Mouse (Mus musculus) spleen, postnatal 4 days (tissue): ENCODE results near the gene Ephx1.
A peak's percentile ranks its signal among the peaks of the same experiment; 100 is the strongest.
"Not testable (repeated sequence)": the region's sequence is repeated elsewhere in the genome, so short reads cannot be mapped to it uniquely, and the experiment has no call there.

Experiments
- DNase-seq, 2 experiments: peaks; one replicate each; pipeline ENCODE4 v3.0.0; 2022; ENCODE audit warnings: low spot score in 2 of 2

Gene Ephx1

GRCm38 (mm10) chr1:181013446-181013845, 7.3 kb downstream of the Ephx1 start:
- no peak for DNase-seq

DNA sequence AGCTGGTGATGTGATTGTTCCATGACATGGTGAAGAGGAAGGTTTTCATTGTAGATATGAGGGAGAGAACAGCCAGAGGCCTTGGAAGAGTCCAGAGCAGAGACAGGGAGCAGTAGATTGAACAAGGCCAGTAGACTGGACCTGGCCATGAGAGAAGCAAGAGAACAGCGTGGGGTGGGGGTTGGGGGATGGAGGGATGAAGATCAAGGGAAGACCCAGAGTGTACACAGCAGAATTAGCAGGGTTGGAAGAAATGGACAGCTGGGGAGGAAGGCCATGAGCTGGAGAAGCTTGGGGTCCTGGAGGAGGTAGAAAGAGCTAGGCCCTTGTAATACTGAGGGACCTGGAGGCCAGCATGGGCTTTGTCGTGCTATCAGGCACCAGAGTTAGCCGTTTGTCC, 8.3 kb downstream of the Ephx1 start:
- peak in 1 of 2 experiments; percentile 48 for DNase-seq

DNA sequence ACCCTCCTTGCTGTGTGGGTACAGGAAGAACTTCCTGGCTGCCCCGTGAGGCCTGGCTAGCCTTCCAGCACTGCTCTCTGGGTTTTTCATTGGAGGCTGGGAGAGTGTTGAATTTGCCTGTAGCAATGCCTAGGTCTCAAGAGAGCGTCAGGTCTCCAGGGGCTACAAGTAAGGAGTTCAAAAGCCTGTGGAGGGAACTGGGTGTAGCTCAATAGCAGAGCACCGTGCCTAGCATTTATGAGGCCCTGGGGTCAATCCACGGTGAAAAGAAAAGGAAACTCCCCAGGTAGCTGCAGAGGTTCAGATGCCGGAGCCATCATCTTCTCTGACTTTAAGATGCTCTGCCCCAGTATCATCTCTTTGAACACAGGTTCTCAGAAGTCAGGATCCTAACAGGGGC, 9.1 kb downstream of the Ephx1 start:
- no peak for DNase-seq

DNA sequence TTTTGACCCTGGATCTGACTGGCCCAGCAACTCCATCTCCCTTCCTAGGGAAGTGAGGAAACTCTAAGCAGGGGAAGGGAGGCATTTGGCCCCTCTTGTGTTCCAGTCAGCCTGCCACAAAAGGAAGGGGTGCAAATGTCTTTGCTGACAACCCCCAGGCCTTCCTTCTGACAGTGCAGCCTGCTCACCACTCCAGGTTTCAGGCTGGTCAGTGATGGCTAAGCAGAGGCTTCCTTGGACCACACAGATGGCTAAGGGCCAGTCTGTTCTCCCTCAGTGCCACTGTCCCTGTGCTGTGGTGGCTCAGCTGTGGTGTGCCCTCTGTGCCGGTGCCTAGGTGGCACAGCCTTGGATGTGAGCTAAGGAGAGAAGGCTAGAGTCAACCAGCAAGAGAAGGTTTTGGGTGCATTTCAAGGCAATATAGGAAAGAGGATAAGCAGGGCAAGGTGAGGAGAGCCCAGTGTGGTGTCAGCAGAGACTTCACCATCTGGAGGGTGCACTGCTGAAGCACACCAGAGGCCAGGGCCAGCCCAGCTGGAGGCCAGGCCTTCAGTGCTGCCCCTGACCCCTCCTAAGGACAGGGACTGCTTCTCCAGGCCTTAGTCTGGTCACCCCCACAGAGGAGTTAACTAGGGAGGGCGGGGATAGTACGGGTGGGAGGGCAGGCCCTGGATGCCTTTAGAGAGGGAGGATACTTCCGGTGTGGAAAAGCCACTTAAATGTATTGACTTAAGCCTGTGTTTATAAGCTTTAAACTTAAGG, 10.4 kb downstream of the Ephx1 start:
- DNase-seq: peak in 1 of 2 experiments; percentile 53

GRCm38 (mm10) chr1:181009754-181010153, 10.9 kb downstream of the Ephx1 start:
- DNase-seq: peak in 1 of 2 experiments; percentile 45

DNA sequence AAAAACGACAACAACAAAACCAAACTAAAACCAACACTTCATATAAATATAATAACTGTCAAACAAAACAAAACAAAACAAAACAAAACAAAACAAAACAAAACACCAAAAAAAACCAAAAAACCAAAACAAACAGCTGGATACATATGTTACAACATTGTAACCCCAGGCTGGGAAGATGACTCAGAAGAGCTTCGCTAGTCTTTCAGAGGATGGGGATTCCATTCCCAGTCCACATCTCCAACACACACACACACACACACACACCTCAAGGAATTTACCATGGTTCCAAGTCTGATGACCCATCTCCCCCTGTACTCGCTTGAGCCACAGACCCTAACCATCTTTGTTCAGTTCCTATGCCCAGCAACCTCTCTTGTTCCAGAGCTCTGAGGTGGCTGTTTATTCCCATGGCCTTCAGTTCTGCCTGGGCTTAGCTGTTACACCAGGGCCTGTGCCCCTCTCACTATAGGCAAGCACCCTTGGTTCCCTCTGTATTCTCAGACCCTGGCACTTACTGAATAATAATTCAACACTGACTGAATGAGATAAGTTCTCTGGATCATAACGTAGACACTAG, 11.6 kb downstream of the Ephx1 start:
- DNase-seq: no peak

- DNase-seq: no peak
Measured at GRCm38 (mm10) chr1:181008266-181008665, 12.4 kb downstream of the Ephx1 start.

DNA sequence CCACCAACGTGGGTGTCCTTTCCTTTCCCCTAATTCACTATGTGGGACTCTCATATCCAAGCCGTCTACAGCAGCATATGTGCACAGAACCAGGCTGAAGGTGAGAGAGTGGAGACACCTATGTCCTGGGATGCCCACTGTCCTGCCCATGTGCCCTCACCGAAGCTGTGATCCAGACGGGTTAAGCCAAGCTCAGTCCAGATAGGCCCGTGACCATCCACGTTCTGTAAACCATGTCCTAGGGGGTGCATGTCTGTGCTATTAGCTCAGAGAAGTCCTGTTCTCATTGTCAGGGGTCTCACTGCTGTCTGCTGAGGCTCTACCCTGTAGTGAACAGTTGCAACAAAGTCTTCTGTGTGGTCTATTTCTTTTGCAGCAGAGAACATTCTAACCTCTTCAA, 12.9 kb downstream of the Ephx1 start:
- DNase-seq: no peak

DNA sequence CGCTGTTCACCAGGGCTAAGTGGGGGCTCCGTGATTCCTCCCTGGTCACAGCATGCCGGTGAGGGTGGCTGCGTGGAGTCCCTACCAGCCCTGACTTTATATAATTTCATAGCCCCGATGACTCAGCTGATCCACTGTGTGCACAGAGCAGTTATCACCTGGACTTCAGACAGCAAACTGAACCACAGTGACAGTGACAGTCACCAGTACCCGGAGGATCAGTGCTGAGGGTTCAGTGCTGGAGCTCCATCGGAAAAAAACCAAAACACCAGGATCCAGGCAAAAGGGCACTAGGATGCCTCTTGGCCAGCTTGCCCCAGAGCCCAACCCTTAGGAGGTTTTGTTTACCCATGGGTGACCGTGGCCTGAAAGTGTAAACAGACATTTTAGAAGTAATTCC, 15.4 kb downstream of the Ephx1 start:
- no peak for DNase-seq

DNA sequence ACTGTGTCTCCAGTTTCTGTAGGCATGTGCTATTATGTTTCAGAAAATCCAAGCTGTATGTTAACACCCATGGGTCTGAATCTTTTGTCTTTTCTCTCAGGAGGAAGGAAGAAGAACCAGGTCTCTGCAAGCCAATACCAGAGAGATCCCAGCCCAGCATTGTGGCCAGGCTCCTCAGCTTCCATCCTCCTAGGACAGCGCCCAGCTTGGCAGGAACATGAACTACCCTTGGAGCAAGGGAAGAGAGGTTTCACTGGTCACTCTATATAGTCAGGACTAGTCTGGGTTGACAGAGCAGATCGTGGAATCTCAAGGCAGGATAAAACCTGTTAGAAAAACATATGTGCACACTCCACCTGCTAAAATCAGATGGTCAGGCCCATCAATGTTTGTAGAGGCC, 16.9 kb downstream of the Ephx1 start:
- DNase-seq: no peak

DNA sequence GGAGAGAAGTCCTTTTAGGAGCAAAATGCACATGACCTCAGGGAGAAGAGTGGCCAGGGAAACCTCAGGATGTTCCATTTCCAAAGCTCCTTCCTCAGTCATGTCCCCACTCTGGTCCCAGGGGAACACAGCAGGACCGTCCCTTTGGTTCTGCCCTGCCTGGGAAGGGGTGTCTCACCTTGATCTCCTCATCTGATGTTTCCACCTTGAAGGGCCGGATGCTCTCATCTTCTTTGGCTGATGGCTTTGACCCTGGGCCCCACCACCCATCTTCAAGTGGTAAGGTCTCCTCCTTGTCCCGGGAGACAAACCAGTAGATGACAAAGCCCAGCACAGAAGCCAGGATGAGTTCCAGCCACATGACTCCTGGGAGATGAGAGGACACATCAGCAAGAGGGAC, 19.1 kb downstream of the Ephx1 start:
- DNase-seq: no peak

GRCm38 (mm10) chr1:181001217-181001616, 19.5 kb downstream of the Ephx1 start:
- DNase-seq: no peak

GRCm38 (mm10) chr1:181000501-181001092, 20.1 kb downstream of the Ephx1 start:
- no peak for DNase-seq

DNA sequence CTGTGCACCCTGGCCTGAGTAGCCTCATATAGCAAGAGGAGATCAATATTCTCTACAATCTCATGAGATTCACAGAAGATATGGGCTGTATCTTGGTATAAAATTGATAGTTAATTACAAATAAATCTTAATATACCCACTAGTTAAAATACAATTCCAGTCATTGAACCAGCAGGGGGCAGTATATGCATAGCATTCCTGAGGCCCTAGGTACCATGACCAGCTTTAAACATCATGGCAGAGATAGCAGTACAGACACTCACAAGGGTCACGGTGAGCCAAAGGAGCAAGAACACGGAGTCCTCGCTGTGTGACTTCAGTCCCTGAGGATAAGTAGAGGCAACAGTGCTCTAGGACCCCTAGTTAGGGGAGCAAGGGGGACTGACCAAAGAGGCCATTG, 28.6 kb downstream of the Ephx1 start:
- DNase-seq: no peak

GRCm38 (mm10) chr1:180990671-180991070, 30.0 kb downstream of the Ephx1 start:
- no peak for DNase-seq

GRCm38 (mm10) chr1:180987759-180988158, 32.9 kb downstream of the Ephx1 start:
- DNase-seq: peak; percentile 74 to 91

- DNase-seq: no peak
Measured at GRCm38 (mm10) chr1:180986701-180987100, 34.0 kb downstream of the Ephx1 start.

DNA sequence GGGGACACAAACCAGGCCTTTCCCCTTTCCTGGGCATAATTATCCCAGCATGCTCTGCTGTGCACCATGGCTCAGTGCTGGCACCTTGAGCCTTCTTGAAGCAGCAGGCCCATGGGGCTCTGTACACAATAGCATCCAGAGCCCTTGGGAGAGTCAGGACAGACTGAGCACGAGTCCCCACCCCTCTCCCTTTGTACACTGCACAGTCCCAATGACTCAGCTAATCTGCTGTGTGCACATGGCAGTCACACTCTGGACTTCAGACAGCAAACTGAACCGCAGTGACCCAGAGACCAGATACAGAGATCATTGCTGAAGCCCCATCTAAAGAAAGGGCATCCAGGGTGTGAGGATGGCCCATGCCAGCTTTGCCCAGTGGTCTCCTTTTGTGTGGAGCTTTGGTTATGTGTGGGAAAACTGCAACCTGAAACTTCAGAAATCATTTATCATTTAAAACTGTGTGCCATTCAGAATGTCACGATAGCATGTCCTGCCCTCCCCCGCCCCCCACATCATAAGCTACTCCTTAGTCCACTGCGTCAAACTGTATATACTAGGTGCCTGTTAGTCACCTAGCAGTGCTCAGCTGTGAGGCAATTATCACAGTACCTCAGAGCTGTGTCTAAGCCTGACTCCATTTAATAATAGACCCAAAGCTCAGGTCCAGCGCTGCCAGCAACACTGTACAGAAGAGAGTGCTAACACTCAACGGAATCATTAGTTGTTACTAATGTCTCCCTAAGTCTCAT, 39.2 kb downstream of the Ephx1 start:
- not testable (repeated sequence) for DNase-seq

GRCm38 (mm10) chr1:180980464-180980863, 40.2 kb downstream of the Ephx1 start:
- DNase-seq: no peak

- DNase-seq: no peak
Measured at GRCm38 (mm10) chr1:180979484-180980251, 41.0 kb downstream of the Ephx1 start.

DNA sequence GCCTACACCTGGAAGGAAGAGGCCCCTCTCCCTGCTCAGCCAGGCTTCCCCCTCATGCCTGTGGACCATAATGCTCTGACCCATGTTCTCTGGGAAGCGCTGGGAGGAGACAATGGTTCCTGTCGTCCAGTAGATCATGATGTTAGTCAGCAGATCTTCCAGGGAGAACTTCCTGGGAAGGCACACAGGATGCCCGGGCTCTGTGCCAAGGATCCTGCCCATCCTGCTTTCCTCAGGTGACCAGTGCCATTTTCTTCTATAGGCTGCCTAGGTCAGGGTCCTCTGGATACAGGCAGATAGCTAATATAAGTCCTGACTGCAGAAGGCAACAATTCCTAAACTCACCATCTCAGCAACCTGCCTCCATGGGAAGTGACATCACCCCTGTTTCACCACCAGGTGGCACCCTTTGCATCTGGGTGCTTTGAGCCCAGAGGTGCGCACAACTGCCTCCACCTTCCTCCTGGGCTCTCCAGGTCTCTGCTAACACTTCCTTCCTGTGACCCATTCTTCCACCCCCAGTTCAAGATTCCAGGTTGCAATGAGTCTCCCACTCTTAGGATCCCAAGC, 44.5 kb downstream of the Ephx1 start:
- peak; percentile 61 to 86 for DNase-seq
